Mouse (Mus musculus): ENCODE measurements around the gene Mylk. TPM values are rescaled to one million over a fixed set of nuclear protein-coding genes. Genes with fewer than 3 reads are reported as not detected.
A peak's percentile ranks its signal among the peaks of the same experiment; 100 is the strongest.

Gene Mylk
- polyA plus RNA-seq, 1 experiment from 2014 or later: 3.9 TPM

GRCm38 (mm10) chr16:34920182-34920581 lies 175.2 kb downstream of the Mylk start:
- H3K9ac ChIP-seq (ENCODE audit: low read length): no peak overlapping the region
- 24% methylated on average over 6 of the region's 6 CpGs for WGBS
- no peak for ATAC-seq (ENCODE audit: insufficient read depth, low FRiP score, low TSS enrichment)
- H3K4me1 ChIP-seq (ENCODE audit: control insufficient read depth, insufficient read depth, low read length): peaks cover 4% of the 10 kb centered on the region; the same call in 1 of the 2 replicates
- H3K4me2 ChIP-seq (ENCODE audit: low read depth): no peak overlapping the region
- peak; percentile 61 for DNase-seq (ENCODE audit: low spot score)
- no peaks in the 10 kb centered on the region for H3K27me3 ChIP-seq (ENCODE audit: control insufficient read depth, insufficient read depth, low read length)
- no peaks in the 10 kb centered on the region for H3K9me3 ChIP-seq (ENCODE audit: control insufficient read depth, low read length)
- no peaks in the 10 kb centered on the region for H3K36me3 ChIP-seq (ENCODE audit: control insufficient read depth, insufficient read depth, low read length)
- no peak overlapping the region for H3K27ac ChIP-seq (ENCODE audit: low read depth, low read length)
- H3K4me3 ChIP-seq (ENCODE audit: low read depth, low read length): no peak overlapping the region

DNA sequence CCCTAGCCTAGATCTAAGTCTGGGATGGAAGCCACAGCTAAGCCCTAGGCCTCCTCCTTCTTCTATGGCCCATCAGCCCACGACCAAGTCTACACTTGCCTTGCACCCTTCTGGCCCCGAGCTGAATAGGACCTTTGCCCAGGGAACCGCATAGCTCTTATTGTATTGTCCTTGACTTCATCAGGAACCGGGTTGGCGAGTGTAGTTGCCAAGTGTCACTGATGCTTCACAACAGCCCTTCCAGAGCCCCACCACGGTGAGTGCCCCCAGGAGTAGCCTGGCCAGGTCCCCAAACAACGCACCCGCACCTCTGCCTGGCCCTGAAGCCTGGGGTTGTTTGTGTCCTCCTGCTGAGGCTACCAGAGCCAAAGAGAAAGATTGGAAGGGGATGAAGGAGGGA lies 175.9 kb downstream of the Mylk start:
- Histone ChIP-seq H3K36me3 (ENCODE audit: control insufficient read depth, insufficient read depth, low read length) (no peaks in the 10 kb centered on the region), H3K4me3 (ENCODE audit: low read depth, low read length) (no peak overlapping the region), H3K9me3 (ENCODE audit: control insufficient read depth, low read length) (no peaks in the 10 kb centered on the region), H3K9ac (ENCODE audit: low read length) (no peak overlapping the region), H3K27ac (ENCODE audit: low read depth, low read length) (no peak overlapping the region), H3K27me3 (ENCODE audit: control insufficient read depth, insufficient read depth, low read length) (no peaks in the 10 kb centered on the region), H3K4me1 (ENCODE audit: control insufficient read depth, insufficient read depth, low read length) (peaks cover 4% of the 10 kb centered on the region; the same call in 1 of the 2 replicates), H3K4me2 (ENCODE audit: low read depth) (no peak overlapping the region)
- ATAC-seq (ENCODE audit: insufficient read depth, low FRiP score, low TSS enrichment) (no peak), DNase-seq (ENCODE audit: low spot score) (no peak)
- 83% methylated on average over 8 of the region's 8 CpGs for WGBS

DNA sequence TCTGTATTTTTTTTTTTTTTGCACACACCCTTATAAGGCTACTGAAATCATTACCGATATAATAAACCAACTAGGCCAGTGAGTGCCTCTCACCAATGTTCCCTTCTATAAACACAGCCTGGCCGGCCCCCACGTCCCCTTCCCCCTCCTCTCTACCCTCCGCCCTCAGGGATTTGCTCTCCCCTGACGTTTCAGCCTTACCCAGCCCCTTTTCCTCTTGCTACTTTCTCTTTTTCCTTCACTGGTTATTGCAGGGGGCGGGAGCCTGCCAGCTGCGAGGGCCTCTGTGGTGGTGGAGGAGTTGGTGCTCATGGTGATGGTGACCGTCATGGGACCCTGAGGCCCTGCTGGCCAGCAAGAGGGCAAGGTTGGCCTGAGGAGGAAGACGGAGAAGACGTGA lies 176.3 kb downstream of the Mylk start:
- H3K9ac ChIP-seq (ENCODE audit: low read length): no peak overlapping the region
- peaks cover 4% of the 10 kb centered on the region; the same call in 1 of the 2 replicates for H3K4me1 ChIP-seq (ENCODE audit: control insufficient read depth, insufficient read depth, low read length)
- no peak overlapping the region for H3K4me2 ChIP-seq (ENCODE audit: low read depth)
- 69% methylated on average over 10 of the region's 10 CpGs for WGBS
- no peak for ATAC-seq (ENCODE audit: insufficient read depth, low FRiP score, low TSS enrichment)
- no peak overlapping the region for H3K27ac ChIP-seq (ENCODE audit: low read depth, low read length)
- H3K27me3 ChIP-seq (ENCODE audit: control insufficient read depth, insufficient read depth, low read length): no peaks in the 10 kb centered on the region
- H3K9me3 ChIP-seq (ENCODE audit: control insufficient read depth, low read length): no peaks in the 10 kb centered on the region
- H3K36me3 ChIP-seq (ENCODE audit: control insufficient read depth, insufficient read depth, low read length): no peaks in the 10 kb centered on the region
- DNase-seq (ENCODE audit: low spot score): no peak
- no peak overlapping the region for H3K4me3 ChIP-seq (ENCODE audit: low read depth, low read length)

GRCm38 (mm10) chr16:34923630-34924029 lies 178.6 kb downstream of the Mylk start:
- peaks cover 4% of the 10 kb centered on the region; the same call in 1 of the 2 replicates for H3K4me1 ChIP-seq (ENCODE audit: control insufficient read depth, insufficient read depth, low read length)
- no peaks in the 10 kb centered on the region for H3K27me3 ChIP-seq (ENCODE audit: control insufficient read depth, insufficient read depth, low read length)
- H3K36me3 ChIP-seq (ENCODE audit: control insufficient read depth, insufficient read depth, low read length): no peaks in the 10 kb centered on the region
- ATAC-seq (ENCODE audit: insufficient read depth, low FRiP score, low TSS enrichment): no peak
- no peak overlapping the region for H3K9ac ChIP-seq (ENCODE audit: low read length)
- H3K9me3 ChIP-seq (ENCODE audit: control insufficient read depth, low read length): no peaks in the 10 kb centered on the region
- no peak overlapping the region for H3K4me2 ChIP-seq (ENCODE audit: low read depth)
- H3K27ac ChIP-seq (ENCODE audit: low read depth, low read length): no peak overlapping the region
- DNase-seq (ENCODE audit: low spot score): no peak
- no peak overlapping the region for H3K4me3 ChIP-seq (ENCODE audit: low read depth, low read length)
- WGBS: 85% methylated on average over 9 of the region's 9 CpGs

GRCm38 (mm10) chr16:34924324-34924723 lies 179.3 kb downstream of the Mylk start:
- H3K36me3 ChIP-seq (ENCODE audit: control insufficient read depth, insufficient read depth, low read length): no peaks in the 10 kb centered on the region
- no peak overlapping the region for H3K4me2 ChIP-seq (ENCODE audit: low read depth)
- ATAC-seq (ENCODE audit: insufficient read depth, low FRiP score, low TSS enrichment) (no peak), DNase-seq (ENCODE audit: low spot score) (no peak)
- WGBS: 73% methylated on average over 5 of the region's 5 CpGs
- no peak overlapping the region for H3K4me3 ChIP-seq (ENCODE audit: low read depth, low read length)
- H3K9ac ChIP-seq (ENCODE audit: low read length): no peak overlapping the region
- H3K4me1 ChIP-seq (ENCODE audit: control insufficient read depth, insufficient read depth, low read length): peaks cover 4% of the 10 kb centered on the region; the same call in 1 of the 2 replicates
- no peaks in the 10 kb centered on the region for H3K27me3 ChIP-seq (ENCODE audit: control insufficient read depth, insufficient read depth, low read length)
- H3K27ac ChIP-seq (ENCODE audit: low read depth, low read length): no peak overlapping the region
- H3K9me3 ChIP-seq (ENCODE audit: control insufficient read depth, low read length): no peaks in the 10 kb centered on the region

GRCm38 (mm10) chr16:34924937-34925618 lies 180.1 kb downstream of the Mylk start:
- WGBS: 62% methylated on average over 6 of the region's 6 CpGs
- H3K27me3 ChIP-seq (ENCODE audit: control insufficient read depth, insufficient read depth, low read length): no peaks in the 10 kb centered on the region
- ATAC-seq (ENCODE audit: insufficient read depth, low FRiP score, low TSS enrichment): no peak

DNA sequence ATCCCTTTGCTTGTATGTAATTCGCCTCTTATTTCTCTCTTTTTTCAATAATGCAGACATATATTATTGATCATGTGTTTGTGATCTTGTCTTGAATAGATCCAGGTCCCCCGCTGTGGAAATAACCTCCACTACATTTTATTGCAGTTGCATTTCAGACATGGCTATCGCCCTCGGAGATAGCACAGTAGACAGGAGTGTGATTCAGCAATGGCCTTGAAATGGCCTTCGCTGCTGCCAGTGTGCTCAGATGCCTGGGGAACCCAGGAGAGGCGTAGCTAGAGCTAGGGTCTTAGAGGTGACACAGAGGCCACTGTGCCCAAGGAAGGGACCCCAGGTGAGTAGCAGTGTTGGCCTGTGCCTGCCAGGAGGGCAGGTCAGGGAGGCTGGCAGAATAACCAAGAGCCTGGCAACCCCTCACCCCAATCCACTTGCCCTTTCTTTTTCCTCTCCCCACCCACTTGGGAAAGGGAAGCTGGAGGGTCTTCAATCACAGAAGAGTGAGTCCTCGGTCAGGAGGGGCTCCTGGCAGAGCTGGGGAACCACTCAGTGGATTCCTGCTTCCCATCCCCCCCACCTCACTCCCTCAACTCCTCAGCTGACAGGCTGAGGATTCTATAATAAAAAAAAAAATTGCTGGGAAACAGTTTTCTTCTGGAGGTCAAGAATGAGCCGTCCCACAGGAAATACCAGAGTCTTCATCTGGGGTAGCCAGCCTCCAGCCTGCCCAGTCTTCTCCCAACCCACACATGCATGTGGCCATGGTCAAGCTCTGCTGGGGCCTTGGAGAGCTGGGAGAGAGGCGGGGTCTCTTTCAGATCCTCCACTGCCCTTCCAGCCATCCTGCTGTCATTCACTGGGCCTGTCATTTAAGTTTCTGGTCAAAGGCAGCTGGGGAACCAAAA lies 181.8 kb downstream of the Mylk start:
- Histone ChIP-seq H3K9ac (ENCODE audit: low read length) (no peak overlapping the region), H3K4me3 (ENCODE audit: low read depth, low read length) (no peak overlapping the region), H3K4me1 (ENCODE audit: control insufficient read depth, insufficient read depth, low read length) (0 out of 2 replicates have a peak, but pooled peaks cover 4% of the 10 kb centered on the region), H3K9me3 (ENCODE audit: control insufficient read depth, low read length) (no peaks in the 10 kb centered on the region), H3K27me3 (ENCODE audit: control insufficient read depth, insufficient read depth, low read length) (no peaks in the 10 kb centered on the region), H3K36me3 (ENCODE audit: control insufficient read depth, insufficient read depth, low read length) (no peaks in the 10 kb centered on the region), H3K27ac (ENCODE audit: low read depth, low read length) (no peak overlapping the region), H3K4me2 (ENCODE audit: low read depth) (no peak overlapping the region)
- WGBS: 75% methylated on average over 9 of the region's 9 CpGs
- ATAC-seq (ENCODE audit: insufficient read depth, low FRiP score, low TSS enrichment) (no peak), DNase-seq (ENCODE audit: low spot score) (no peak)

More at GRCm38 (mm10) chr16:34924937-34925618, 180.1 kb downstream of the Mylk start:
- Histone ChIP-seq H3K27ac (ENCODE audit: low read depth, low read length) (no peak overlapping the region), H3K36me3 (ENCODE audit: control insufficient read depth, insufficient read depth, low read length) (no peaks in the 10 kb centered on the region), H3K4me1 (ENCODE audit: control insufficient read depth, insufficient read depth, low read length) (peaks cover 4% of the 10 kb centered on the region; the same call in 1 of the 2 replicates), H3K9me3 (ENCODE audit: control insufficient read depth, low read length) (no peaks in the 10 kb centered on the region), H3K9ac (ENCODE audit: low read length) (no peak overlapping the region), H3K4me3 (ENCODE audit: low read depth, low read length) (no peak overlapping the region), H3K4me2 (ENCODE audit: low read depth) (no peak overlapping the region)
- no peak for DNase-seq (ENCODE audit: low spot score)

- H3K36me3 ChIP-seq (ENCODE audit: control insufficient read depth, insufficient read depth, low read length): no peaks in the 10 kb centered on the region
- H3K27me3 ChIP-seq (ENCODE audit: control insufficient read depth, insufficient read depth, low read length): no peaks in the 10 kb centered on the region
- ATAC-seq (ENCODE audit: insufficient read depth, low FRiP score, low TSS enrichment) (no peak), DNase-seq (ENCODE audit: low spot score) (no peak)
- H3K4me2 ChIP-seq (ENCODE audit: low read depth): no peak overlapping the region
- no peaks in the 10 kb centered on the region for H3K9me3 ChIP-seq (ENCODE audit: control insufficient read depth, low read length)
- H3K9ac ChIP-seq (ENCODE audit: low read length): no peak overlapping the region
- WGBS: 71% methylated on average over 8 of the region's 8 CpGs
- H3K27ac ChIP-seq (ENCODE audit: low read depth, low read length): no peak overlapping the region
- H3K4me1 ChIP-seq (ENCODE audit: control insufficient read depth, insufficient read depth, low read length): no peaks in the 10 kb centered on the region
- no peak overlapping the region for H3K4me3 ChIP-seq (ENCODE audit: low read depth, low read length)
Measured at GRCm38 (mm10) chr16:34929686-34930085, 184.7 kb downstream of the Mylk start.

Data from neural tube, embryonic 11.5 days (tissue).